Mouse (Mus musculus) megakaryocyte progenitor cell, adult 5-6 weeks (primary cell): ENCODE data around the gene Tas1r2. TPM values are rescaled to one million over a fixed set of nuclear protein-coding genes. Genes with fewer than 3 reads are reported as not detected.

Source experiments
- ATAC-seq: replicated peaks from 2 replicates; pipeline ENCODE4 v1.8.0; 2016; ENCODE audit warnings: mild to moderate bottlenecking, moderate TSS enrichment, inconsistent platforms; ENCODE audit not compliant: poor library complexity
- total RNA-seq, 2 experiments: library from RNA; stranded (forward) in 1 of 2; stranded (reverse) in 1 of 2; fragments of 157-497, 149-512 nt in 1 of 2; fragments of 200-1000 nt in 1 of 2; gene quantifications; 2 replicates each; pipeline versions ENCODE4 v1.2.3 to v1.2.4; 2015 to 2017

The Tas1r2 gene
- total RNA-seq, 2 experiments from 2014 or later = not detected

GRCm38 (mm10) chr4:139637847-139638246 is 15.5 kb upstream of the Tas1r2 start:
- no peak for ATAC-seq

GRCm38 (mm10) chr4:139638356-139638755 is 15.0 kb upstream of the Tas1r2 start:
- ATAC-seq = no peak

GRCm38 (mm10) chr4:139639801-139640200 is 13.5 kb upstream of the Tas1r2 start:
- ATAC-seq = peak; percentile 5; the same call in 1 of the 2 replicates

GRCm38 (mm10) chr4:139640333-139640732 is 13.0 kb upstream of the Tas1r2 start:
- ATAC-seq = peak; percentile 38

- peak; percentile 51 for ATAC-seq
Measured at GRCm38 (mm10) chr4:139640775-139641174, 12.6 kb upstream of the Tas1r2 start.

GRCm38 (mm10) chr4:139641829-139642425 is 11.4 kb upstream of the Tas1r2 start:
- no peak for ATAC-seq

- peak; percentile 76 for ATAC-seq
Measured at GRCm38 (mm10) chr4:139643972-139644371, 9.4 kb upstream of the Tas1r2 start.

GRCm38 (mm10) chr4:139646916-139647315 is 6.4 kb upstream of the Tas1r2 start:
- ATAC-seq = 0 out of 2 replicates have a peak, but pooled peaks have one; percentile 27

- no peak for ATAC-seq
Measured at GRCm38 (mm10) chr4:139650086-139650743, 3.1 kb upstream of the Tas1r2 start.

GRCm38 (mm10) chr4:139650907-139651306 is 2.4 kb upstream of the Tas1r2 start:
- ATAC-seq = peak; percentile 23; the same call in 1 of the 2 replicates

GRCm38 (mm10) chr4:139661897-139662296 is 8.6 kb downstream of the Tas1r2 start:
- ATAC-seq = no peak

- no peak for ATAC-seq
Measured at GRCm38 (mm10) chr4:139667632-139668031, 14.3 kb downstream of the Tas1r2 start.

- ATAC-seq = peak; percentile 97
Measured at GRCm38 (mm10) chr4:139669847-139670246, 16.5 kb downstream of the Tas1r2 start.

- ATAC-seq = no peak
Measured at GRCm38 (mm10) chr4:139675696-139676095, 22.4 kb downstream of the Tas1r2 start.

GRCm38 (mm10) chr4:139683728-139684638 is 30.6 kb downstream of the Tas1r2 start:
- peak; percentile 88 for ATAC-seq

- peak; percentile 52 for ATAC-seq
Measured at GRCm38 (mm10) chr4:139684639-139685017, 31.3 kb downstream of the Tas1r2 start.

GRCm38 (mm10) chr4:139688058-139688457 is 34.7 kb downstream of the Tas1r2 start:
- no peak for ATAC-seq

GRCm38 (mm10) chr4:139689627-139690269 is 36.4 kb downstream of the Tas1r2 start:
- ATAC-seq = 0 out of 2 replicates have a peak, but pooled peaks have one; percentile 31

GRCm38 (mm10) chr4:139693315-139693714 is 40.0 kb downstream of the Tas1r2 start:
- ATAC-seq = no peak

- no peak for ATAC-seq
Measured at GRCm38 (mm10) chr4:139697755-139698154, 44.4 kb downstream of the Tas1r2 start.

- ATAC-seq = no peak
Measured at GRCm38 (mm10) chr4:139698602-139699001, 45.3 kb downstream of the Tas1r2 start.
